Mouse (Mus musculus): Measurements from ENCODE around the gene Ptprd. TPM values are rescaled to one million over a fixed set of nuclear protein-coding genes. Genes with fewer than 3 reads are reported as not detected.

Ptprd gene
- polyA plus RNA-seq, 1 experiment from 2014 or later = 10.4 TPM

- Histone ChIP-seq H3K4me3 (no peak overlapping the region), H3K27ac (replicated peaks) (no peak overlapping the region), H3K9me3 (no peaks in the 10 kb centered on the region), H3K4me1 (no peaks in the 10 kb centered on the region), H3K4me2 (no peak overlapping the region), H3K36me3 (no peaks in the 10 kb centered on the region), H3K9ac (no peak overlapping the region), H3K27me3 (replicated peaks) (no peaks in the 10 kb centered on the region)
- no peak for ATAC-seq (ENCODE audit: extremely low read depth, insufficient number of reproducible peaks, low FRiP score, low TSS enrichment)
- WGBS = 84% methylated on average over 2 of the region's 2 CpGs
Measured at GRCm38 (mm10) chr4:77664761-77665160, 547.0 kb downstream of the Ptprd start.

GRCm38 (mm10) chr4:77662309-77662708, 549.5 kb downstream of the Ptprd start:
- peaks cover 5% of the 10 kb centered on the region for H3K4me1 ChIP-seq
- no peak for ATAC-seq (ENCODE audit: extremely low read depth, insufficient number of reproducible peaks, low FRiP score, low TSS enrichment)
- H3K9ac ChIP-seq = no peak overlapping the region
- H3K4me3 ChIP-seq = no peak overlapping the region
- H3K27me3 ChIP-seq (replicated peaks) = no peaks in the 10 kb centered on the region
- H3K27ac ChIP-seq (replicated peaks) = no peak overlapping the region
- H3K4me2 ChIP-seq = no peak overlapping the region
- H3K9me3 ChIP-seq = no peaks in the 10 kb centered on the region
- no peaks in the 10 kb centered on the region for H3K36me3 ChIP-seq
- WGBS = 73% methylated on average over 1 of the region's 1 CpGs

GRCm38 (mm10) chr4:77655669-77656068, 556.1 kb downstream of the Ptprd start:
- H3K27me3 ChIP-seq (replicated peaks) = no peaks in the 10 kb centered on the region
- no peak overlapping the region for H3K4me2 ChIP-seq
- no peaks in the 10 kb centered on the region for H3K36me3 ChIP-seq
- H3K9me3 ChIP-seq = no peaks in the 10 kb centered on the region
- no peak overlapping the region for H3K27ac ChIP-seq (replicated peaks)
- H3K9ac ChIP-seq = no peak overlapping the region
- no peak for ATAC-seq (ENCODE audit: extremely low read depth, insufficient number of reproducible peaks, low FRiP score, low TSS enrichment)
- no peak overlapping the region for H3K4me3 ChIP-seq
- H3K4me1 ChIP-seq = peaks cover 14% of the 10 kb centered on the region
- 59% methylated on average over 1 of the region's 1 CpGs for WGBS

- Histone ChIP-seq H3K4me3 (no peak overlapping the region), H3K36me3 (no peaks in the 10 kb centered on the region), H3K27ac (replicated peaks) (no peak overlapping the region), H3K9me3 (no peaks in the 10 kb centered on the region), H3K27me3 (replicated peaks) (no peaks in the 10 kb centered on the region), H3K9ac (no peak overlapping the region), H3K4me1 (no peaks in the 10 kb centered on the region), H3K4me2 (no peak overlapping the region)
- no peak for ATAC-seq (ENCODE audit: extremely low read depth, insufficient number of reproducible peaks, low FRiP score, low TSS enrichment)
- 66% methylated on average over 3 of the region's 3 CpGs for WGBS
Measured at GRCm38 (mm10) chr4:77649615-77650325, 562.0 kb downstream of the Ptprd start.

GRCm38 (mm10) chr4:77648911-77649310, 562.9 kb downstream of the Ptprd start:
- Histone ChIP-seq H3K4me2 (no peak overlapping the region), H3K27me3 (replicated peaks) (no peaks in the 10 kb centered on the region), H3K36me3 (no peaks in the 10 kb centered on the region), H3K27ac (replicated peaks) (no peak overlapping the region), H3K4me3 (no peak overlapping the region), H3K9ac (no peak overlapping the region), H3K9me3 (no peaks in the 10 kb centered on the region), H3K4me1 (no peaks in the 10 kb centered on the region)
- 62% methylated on average over 2 of the region's 2 CpGs for WGBS
- ATAC-seq (ENCODE audit: extremely low read depth, insufficient number of reproducible peaks, low FRiP score, low TSS enrichment) = no peak

- 79% methylated on average over 5 of the region's 5 CpGs for WGBS
Measured at GRCm38 (mm10) chr4:77647451-77648137, 564.2 kb downstream of the Ptprd start.

GRCm38 (mm10) chr4:77644435-77644834, 567.3 kb downstream of the Ptprd start:
- Histone ChIP-seq H3K9ac (no peak overlapping the region), H3K4me2 (no peak overlapping the region), H3K27me3 (replicated peaks) (no peaks in the 10 kb centered on the region), H3K36me3 (no peaks in the 10 kb centered on the region), H3K9me3 (no peaks in the 10 kb centered on the region), H3K27ac (replicated peaks) (no peak overlapping the region), H3K4me1 (no peaks in the 10 kb centered on the region), H3K4me3 (no peak overlapping the region)
- no peak for ATAC-seq (ENCODE audit: extremely low read depth, insufficient number of reproducible peaks, low FRiP score, low TSS enrichment)

More at GRCm38 (mm10) chr4:77647451-77648137, 564.2 kb downstream of the Ptprd start:
- Histone ChIP-seq H3K9me3 (no peaks in the 10 kb centered on the region), H3K4me2 (no peak overlapping the region), H3K27ac (replicated peaks) (no peak overlapping the region), H3K9ac (no peak overlapping the region), H3K4me1 (no peaks in the 10 kb centered on the region), H3K4me3 (no peak overlapping the region), H3K36me3 (no peaks in the 10 kb centered on the region), H3K27me3 (replicated peaks) (no peaks in the 10 kb centered on the region)
- no peak for ATAC-seq (ENCODE audit: extremely low read depth, insufficient number of reproducible peaks, low FRiP score, low TSS enrichment)

GRCm38 (mm10) chr4:77640022-77640421, 571.7 kb downstream of the Ptprd start:
- Histone ChIP-seq H3K4me2 (no peak overlapping the region), H3K36me3 (no peaks in the 10 kb centered on the region), H3K27me3 (replicated peaks) (no peaks in the 10 kb centered on the region), H3K9ac (no peak overlapping the region), H3K9me3 (no peaks in the 10 kb centered on the region), H3K27ac (replicated peaks) (no peak overlapping the region), H3K4me1 (no peaks in the 10 kb centered on the region), H3K4me3 (no peak overlapping the region)
- 71% methylated on average over 7 of the region's 7 CpGs for WGBS
- no peak for ATAC-seq (ENCODE audit: extremely low read depth, insufficient number of reproducible peaks, low FRiP score, low TSS enrichment)

GRCm38 (mm10) chr4:77613129-77613528, 598.6 kb downstream of the Ptprd start:
- Histone ChIP-seq H3K4me3 (no peak overlapping the region), H3K36me3 (no peaks in the 10 kb centered on the region), H3K27ac (replicated peaks) (no peak overlapping the region), H3K4me1 (no peaks in the 10 kb centered on the region), H3K27me3 (replicated peaks) (no peaks in the 10 kb centered on the region), H3K9me3 (no peaks in the 10 kb centered on the region), H3K4me2 (no peak overlapping the region), H3K9ac (no peak overlapping the region)
- 91% methylated on average over 1 of the region's 1 CpGs for WGBS
- no peak for ATAC-seq (ENCODE audit: extremely low read depth, insufficient number of reproducible peaks, low FRiP score, low TSS enrichment)

GRCm38 (mm10) chr4:77586624-77587023, 625.1 kb downstream of the Ptprd start:
- Histone ChIP-seq H3K4me1 (no peaks in the 10 kb centered on the region), H3K9ac (no peak overlapping the region), H3K9me3 (no peaks in the 10 kb centered on the region), H3K4me2 (no peak overlapping the region), H3K27me3 (replicated peaks) (no peaks in the 10 kb centered on the region), H3K27ac (replicated peaks) (no peak overlapping the region), H3K4me3 (no peak overlapping the region), H3K36me3 (no peaks in the 10 kb centered on the region)
- no peak for ATAC-seq (ENCODE audit: extremely low read depth, insufficient number of reproducible peaks, low FRiP score, low TSS enrichment)
- WGBS = 67% methylated on average over 1 of the region's 1 CpGs

GRCm38 (mm10) chr4:77586222-77586621, 625.5 kb downstream of the Ptprd start:
- Histone ChIP-seq H3K9me3 (no peaks in the 10 kb centered on the region), H3K4me3 (no peak overlapping the region), H3K4me2 (no peak overlapping the region), H3K9ac (no peak overlapping the region), H3K4me1 (no peaks in the 10 kb centered on the region), H3K27me3 (replicated peaks) (no peaks in the 10 kb centered on the region), H3K27ac (replicated peaks) (no peak overlapping the region), H3K36me3 (no peaks in the 10 kb centered on the region)
- ATAC-seq (ENCODE audit: extremely low read depth, insufficient number of reproducible peaks, low FRiP score, low TSS enrichment) = no peak
- WGBS = 61% methylated on average over 1 of the region's 1 CpGs
